Mouse (Mus musculus): ENCODE data around the gene Slc17a5.

The Slc17a5 gene

DNA sequence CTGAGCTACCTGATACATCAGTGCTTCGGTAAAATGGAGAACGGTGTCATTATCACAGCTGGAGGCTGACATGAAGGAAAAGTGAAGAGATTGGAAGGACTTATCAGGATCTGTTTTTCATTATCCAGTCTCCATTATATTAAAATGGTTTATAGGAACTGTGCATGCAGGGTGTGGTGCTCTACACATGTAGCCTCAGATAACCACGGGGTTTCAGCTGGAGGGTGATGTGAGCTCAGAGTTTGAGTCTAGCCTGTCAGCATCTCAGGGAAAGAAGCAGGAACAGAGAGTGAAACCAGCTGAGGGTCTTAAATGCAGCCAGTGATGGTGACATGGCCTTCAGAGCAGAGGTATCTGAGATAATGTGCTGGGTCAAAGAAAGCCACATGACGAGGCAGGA is 28.4 kb downstream of the Slc17a5 start:
- no peak for DNase-seq (ENCODE audit: extremely low spot score, low spot score)

DNA sequence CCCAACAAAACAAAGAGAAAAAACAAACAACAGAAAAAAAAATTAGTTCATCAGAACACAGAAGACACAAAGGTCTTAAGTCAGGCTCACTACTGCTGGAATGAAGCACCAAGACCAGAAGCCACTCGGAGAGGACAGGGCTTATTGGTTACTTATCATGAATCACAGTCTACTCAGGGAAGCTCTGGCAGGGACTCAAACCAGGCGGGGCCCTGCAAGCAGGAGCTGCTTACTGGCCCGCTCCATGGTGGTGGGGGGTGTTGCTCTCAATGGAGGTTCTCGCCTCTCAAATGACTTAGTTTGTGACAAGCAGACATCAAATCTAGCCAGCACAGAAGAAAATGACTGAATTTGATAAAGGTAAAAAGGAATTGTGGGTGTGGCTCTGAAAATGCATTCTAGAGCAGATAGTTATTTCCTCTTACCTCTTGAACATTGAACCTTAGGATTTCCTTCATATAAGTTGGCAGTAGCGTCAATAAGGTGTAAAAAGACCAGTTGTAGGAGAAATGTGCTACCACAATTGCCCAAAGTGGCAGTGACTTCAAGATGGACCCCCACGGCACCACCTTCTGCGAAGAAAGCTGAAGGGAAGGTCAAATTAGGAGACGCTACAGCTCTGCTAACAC is 29.1 kb downstream of the Slc17a5 start:
- no peak for DNase-seq (ENCODE audit: extremely low spot score, low spot score)

DNA sequence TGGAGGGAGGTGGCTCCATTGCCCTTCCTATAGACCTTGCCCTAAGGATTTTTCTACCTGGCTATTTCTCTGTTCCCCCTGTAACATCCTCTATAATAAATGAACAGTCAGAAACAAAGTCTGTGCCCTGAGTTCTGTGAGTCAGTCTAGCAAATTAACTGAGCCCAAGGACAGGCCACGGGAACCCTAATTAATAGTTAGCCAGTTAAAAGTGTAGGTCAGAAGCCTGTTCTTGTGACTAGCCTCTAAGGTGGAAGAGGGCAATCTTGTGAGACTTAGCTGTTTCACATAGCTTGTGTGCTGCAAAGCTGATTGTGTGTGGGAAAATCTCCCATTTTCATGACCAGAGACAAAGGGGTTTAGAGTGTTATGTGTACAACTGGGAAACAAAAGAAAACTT is 30.8 kb downstream of the Slc17a5 start:
- DNase-seq (ENCODE audit: extremely low spot score, low spot score): no peak

DNA sequence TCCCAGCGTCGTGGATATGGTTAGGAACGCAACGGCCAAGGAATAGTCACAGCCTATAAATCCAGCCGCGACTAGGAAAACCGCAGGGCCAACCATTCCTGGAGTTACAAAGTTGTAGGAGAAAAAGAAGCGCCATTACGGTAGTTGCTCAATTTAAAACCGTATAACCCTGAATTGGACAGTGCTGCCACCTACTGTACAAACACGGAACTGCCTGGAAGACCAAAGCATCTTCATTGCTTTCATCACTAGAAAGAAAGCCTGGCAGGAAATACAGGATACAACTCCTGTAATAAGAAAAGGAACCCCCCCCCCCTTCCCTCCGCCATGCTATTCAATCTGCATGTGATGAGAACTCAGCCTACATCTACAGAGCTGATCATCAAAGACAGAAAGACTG is 34.9 kb downstream of the Slc17a5 start:
- DNase-seq (ENCODE audit: extremely low spot score, low spot score): peak; percentile 82

DNA sequence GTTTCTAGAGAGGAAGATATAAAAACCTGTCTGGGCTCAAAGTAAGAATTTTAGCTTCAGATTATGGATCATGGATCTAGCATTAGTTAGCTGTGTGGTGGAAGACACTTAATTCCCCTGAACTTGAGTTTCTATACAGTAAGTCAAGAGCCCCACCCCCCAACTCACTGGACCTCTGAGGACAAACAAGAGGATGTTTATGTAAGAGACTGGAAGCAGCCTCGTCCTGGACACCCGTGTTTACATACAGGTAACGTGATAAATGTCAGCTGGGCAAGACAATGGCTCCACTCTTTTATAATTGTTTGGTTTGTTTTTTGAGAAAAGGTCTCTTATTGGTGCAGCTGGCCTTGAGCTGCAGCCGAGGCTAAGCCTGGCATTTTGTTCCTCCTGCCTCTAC is 36.1 kb downstream of the Slc17a5 start:
- DNase-seq (ENCODE audit: extremely low spot score, low spot score): no peak

DNA sequence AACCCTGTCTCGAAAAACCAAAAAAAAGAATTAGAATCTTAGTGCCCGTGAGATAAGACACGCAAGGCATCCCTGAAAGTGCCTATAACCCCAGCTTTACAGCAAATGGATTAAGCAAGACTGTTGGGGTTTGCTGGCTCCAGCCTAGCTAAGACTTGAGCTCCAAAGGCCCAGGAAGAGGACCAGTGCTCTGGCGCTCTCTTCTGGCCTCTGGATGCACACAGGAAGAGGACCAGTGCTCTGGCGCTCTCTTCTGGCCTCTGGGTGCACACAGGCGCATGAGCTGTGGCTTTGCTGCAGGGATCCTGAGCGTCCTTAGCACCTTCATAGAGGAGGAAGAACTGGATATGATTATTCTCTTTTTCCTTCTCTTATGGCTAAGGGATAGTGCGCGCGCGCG is 40.1 kb downstream of the Slc17a5 start:
- no peak for DNase-seq (ENCODE audit: extremely low spot score, low spot score)

DNA sequence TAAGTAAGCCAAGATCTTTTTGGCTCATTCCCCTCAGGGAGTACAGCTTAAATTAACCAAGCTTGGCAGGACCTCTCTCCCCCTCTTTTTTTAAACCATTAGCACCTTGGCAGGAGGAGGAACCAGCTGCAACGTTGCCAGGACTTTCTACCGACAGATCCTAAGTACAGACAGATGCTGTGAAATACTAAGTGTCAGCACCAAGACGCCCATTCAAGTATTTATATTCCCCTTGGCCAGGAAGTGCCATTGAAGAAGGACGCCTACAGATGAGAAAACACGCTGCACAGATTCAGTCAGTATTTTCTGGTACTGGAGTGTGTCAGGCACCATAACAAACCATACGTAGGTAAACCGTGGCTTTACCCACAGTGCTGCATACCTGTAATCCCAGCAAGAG is 40.9 kb downstream of the Slc17a5 start:
- no peak for DNase-seq (ENCODE audit: extremely low spot score, low spot score)

DNA sequence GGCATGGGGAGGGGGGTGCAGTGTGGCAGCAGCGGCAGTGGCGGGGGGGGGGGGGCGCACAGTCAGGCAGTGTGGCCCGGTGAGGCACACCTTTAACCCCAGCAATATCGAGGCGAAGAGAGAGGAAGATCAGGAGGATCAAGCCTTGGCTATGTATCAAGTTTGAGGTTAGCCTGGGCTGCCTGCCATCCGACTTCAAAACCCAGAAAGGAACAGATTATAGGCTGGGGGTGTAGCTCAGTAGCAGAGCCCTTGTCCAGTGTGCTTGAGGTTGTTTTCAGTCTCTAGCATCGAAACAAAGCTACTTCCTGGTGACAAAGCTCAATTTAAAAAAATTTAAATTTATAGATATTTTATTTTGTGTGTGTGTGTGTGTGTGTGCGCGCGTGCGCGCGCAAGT is 46.1 kb downstream of the Slc17a5 start:
- DNase-seq (ENCODE audit: extremely low spot score, low spot score): no peak

DNA sequence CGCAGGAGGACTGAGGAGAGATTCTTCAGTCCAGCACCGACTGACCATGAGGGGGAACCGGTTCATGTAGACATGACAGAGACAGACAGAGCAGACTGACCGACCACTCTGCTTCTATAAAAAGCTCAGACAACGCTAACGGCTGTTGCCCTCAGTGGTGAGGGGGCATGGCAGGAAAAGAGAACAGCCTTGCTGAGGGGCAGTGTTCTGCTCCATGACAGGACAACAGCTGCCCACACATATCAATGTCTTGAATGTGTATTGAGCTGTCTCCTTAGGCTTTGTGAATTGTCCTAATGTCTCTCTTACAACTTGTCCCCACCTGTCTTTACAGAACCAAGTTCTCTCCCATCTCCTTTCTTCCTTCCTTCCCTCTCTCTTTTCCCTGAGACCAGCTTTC is 49.4 kb downstream of the Slc17a5 start:
- DNase-seq (ENCODE audit: extremely low spot score, low spot score): no peak

DNA sequence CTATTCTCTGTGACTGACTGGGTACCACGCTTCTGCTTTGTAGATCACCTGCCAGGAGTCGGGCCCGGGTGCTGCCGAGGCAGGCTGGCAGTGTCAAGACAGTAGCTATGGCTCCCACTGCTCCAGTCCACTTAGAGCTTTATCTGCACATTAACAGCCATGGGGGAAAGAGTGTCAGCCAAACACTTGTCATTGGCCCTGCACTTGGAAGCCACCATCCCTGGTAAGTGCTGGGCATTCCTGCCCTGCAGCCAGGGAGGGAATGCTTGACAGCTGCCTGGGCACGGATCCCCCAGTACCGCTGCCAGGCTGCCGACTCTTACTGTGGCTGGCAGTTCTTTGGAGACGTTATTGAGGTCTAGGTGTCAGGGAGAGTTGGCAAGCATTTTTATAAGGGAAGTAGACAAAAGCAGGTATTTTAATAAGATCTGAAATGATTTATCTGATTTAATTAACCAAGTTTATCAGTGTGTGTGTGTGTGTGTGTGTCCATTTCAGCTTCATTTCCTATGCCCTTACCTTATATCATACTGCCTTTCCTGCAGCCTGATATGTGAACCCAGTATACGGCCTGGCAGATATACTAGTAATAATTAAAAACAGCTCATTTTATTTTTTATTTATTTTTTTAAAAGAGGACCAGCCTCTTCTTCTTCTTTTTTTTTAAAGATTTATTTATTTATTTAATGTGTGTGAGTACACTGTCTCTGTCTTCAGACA is 50.5 kb downstream of the Slc17a5 start:
- DNase-seq (ENCODE audit: extremely low spot score, low spot score): no peak

DNA sequence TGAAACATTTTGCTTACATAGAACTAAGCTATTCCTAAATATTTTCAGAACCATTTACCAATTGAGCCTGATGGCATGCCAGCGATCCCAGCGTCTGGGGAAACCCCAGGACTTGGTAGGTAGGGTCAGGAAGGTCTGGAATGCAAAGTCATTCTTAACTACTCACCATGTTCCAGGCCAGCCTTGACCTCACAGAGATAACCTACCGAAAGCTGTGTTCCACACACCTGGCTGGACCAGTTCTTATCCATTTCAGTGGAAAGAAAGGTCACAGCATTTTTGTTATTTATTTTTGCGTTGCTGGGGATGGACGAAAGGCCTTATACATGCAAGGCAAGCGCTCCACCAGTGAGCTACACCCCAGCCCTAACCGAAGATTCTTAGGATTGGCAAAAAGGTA is 53.2 kb downstream of the Slc17a5 start:
- no peak for DNase-seq (ENCODE audit: extremely low spot score, low spot score)

DNA sequence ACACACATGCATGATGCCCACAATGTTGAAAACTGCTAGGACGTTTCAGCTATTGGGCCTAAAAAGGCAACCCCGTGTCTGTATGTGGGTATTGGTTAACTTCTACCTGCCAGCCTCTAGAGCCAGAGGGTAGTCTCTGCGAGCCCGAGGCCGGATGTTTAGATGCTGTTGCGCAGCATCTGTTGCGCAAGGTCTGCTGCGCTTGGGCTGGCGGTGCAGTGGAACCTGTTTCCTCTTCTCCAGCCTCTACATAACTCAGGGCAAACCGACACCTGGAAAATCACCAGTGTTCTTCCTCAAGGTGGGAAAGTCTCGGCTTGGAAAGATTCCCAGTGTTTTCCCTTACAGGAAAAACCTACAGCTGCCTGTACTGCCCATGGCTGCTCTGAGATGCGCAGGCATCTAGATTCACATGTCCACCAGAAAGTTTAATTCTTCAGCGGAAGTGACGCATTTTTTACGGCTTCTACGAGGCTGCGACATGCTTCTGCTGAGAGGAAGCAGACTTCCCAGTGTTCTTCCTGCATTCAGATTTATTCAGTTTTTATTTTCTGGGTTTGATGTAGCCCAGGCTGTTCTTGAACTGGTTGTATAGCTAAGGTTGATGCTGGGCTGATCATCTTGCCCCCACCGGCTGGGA is 54.4 kb downstream of the Slc17a5 start:
- DNase-seq (ENCODE audit: extremely low spot score, low spot score): no peak

DNA sequence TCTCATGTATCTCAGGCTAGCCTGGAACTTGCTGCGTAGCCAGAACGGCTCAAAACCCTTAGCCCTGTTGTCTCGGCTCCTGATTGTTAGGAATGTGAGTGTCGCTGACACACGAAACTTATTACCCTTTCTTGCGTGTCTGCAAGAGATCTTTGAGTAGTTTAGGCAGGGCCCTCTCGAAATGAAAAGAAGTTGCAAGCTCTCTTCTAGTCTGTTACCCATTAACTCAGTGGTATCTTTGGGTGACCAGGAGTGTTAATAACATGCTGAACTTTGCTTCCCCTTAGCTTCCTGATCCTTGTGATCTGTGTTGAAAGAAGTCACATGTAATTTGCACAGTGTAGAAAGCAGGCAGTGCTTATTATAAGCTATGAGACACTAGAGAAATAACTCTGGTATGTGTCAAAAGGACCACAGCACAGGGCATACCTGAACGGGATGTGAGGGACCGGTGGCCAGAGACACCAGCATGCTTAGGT is 55.5 kb downstream of the Slc17a5 start:
- no peak for DNase-seq (ENCODE audit: extremely low spot score, low spot score)

DNA sequence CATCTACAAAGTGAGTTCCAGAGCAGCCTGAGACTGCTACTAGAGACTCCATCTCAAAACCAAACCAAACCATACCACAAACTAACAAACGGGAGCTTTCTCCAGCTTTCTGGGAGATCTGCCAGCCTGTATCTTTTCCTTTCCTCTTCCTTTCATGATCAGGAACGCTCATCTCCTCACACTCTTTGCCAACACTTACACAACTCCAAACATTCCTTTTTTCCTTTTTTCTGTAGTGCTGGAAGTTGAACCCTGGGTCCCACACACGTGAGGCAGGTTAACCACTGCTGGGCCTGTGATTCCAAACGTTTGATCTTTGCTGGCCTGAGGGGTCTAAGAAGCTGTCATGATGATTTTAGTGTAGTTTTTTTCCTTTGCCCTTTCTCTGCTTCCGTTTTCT is 56.0 kb downstream of the Slc17a5 start:
- DNase-seq (ENCODE audit: extremely low spot score, low spot score): no peak

DNA sequence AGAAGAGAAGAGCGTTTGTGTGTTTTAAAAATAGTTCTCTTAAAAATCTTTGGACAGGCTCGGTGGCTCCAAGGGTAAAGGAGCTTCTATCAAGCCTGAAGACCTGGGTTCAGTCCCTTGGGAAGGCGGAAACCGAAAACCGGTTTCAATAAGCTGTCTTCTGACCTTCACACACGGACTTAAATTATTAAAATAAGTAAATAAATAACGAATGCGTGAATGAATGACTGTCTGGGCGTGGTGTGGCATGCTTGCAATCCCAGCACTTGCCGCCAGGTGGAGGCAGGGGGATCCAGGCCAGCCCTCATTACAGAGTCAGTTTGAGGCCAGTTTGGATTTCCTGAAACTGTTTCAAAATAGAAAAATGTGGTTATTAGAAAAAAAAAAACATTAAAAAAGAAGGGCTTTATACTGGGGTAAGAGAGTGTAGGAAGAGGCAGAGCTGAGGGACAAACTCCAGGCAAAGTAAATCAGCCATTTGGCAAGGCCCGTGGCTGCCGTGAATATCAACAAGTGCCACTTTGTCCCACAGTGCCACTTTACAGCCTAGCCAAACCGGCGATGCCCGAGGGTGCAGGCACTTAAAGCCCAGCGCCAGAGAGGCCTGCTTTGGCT is 60.0 kb downstream of the Slc17a5 start:
- peak; percentile 87 for DNase-seq (ENCODE audit: extremely low spot score, low spot score)

DNA sequence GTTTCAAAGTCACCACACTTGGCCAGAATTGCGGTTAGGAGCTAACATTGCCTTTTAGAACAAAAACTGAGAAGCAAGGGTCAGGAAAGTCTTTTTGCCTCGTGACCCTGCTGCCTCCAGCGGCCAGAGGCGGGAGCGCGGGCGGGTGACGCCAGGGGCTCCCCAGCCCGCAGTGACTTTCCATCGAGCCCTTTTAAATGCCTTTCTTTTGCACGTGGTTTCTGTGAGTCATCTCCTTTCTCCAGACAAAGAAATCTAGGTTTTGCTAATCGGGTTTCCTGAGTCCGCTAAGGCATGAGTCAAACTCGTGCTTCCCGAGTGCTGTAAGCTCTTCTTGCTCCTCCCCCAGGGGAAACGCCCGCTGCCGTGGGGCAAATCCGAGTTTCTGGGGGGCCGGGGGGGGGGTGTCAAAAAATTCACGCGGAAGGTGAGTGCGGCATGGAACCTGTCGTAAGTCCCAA is 60.5 kb downstream of the Slc17a5 start:
- DNase-seq (ENCODE audit: extremely low spot score, low spot score): peak; percentile 85

DNA sequence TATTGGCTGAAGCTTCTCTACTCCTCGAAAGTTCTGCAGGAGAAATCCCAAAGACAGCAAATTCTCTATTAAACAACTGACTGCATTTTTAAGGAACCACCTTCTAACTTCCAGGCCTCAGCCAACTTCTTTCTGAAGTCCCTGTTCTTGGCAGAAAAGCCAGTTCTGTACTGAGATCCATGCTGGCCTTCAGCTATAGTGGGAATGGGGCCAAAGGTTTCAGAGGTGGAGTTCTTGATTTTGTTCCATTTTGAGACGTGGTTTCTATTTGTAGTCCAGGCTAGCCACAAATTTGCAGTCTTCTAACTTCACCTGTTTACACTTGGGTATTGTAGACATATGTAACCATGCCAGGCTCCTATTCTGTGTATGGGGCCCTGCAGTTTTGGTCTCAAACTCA is 61.6 kb downstream of the Slc17a5 start:
- DNase-seq (ENCODE audit: extremely low spot score, low spot score): no peak

DNA sequence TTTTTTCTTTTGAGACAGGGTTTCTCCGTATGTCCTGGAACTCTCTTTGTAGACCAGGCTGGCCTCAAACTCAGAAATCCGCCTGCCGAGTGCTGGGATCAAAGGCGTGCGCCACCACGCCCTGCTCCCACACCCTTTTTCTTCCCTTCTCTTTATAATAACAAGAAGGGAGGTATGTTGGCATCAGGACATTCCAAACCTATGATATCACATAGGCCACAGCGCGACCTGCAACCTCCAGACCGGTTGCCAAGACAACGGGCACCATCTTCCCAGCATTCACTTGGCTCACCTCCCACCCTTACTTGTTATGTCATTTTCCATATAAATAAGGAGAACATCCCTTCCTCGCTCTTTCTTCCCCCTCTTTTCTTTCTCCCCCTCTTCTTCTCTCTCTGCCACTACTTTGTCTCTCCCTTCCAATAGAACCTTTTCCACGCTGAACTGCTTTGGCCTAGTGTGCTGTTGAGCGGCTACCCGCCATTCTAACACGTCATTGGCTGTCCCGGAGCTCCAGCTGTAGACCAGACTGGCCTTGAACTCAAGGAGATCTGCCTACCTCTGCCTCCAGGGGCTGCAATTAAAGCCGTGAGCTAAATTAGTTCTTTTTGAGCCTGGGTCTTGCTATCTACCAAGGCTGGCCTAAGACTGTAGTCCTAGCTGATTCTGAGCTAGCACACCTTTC is 62.2 kb downstream of the Slc17a5 start:
- DNase-seq (ENCODE audit: extremely low spot score, low spot score): no peak

DNA sequence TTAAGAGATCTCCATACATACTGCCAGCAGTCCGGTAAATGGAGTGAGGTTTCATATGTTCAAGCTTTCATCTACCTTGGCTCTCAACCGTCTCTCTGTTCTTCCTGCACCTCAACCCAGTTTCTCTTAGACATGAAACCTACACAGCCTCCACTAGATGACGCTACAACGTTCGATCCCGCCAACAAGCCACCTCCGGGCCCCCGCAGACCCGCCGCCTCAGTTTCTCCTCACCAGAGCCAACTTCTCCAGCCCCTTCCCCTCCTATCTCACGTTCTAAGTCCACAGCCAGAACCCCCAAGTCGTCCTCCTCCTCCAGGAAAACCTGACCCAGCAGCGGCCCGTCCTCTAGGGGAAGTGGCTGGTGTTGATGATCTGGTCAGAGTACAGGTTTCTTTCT is 66.2 kb downstream of the Slc17a5 start:
- DNase-seq (ENCODE audit: extremely low spot score, low spot score): peak; percentile 53

DNA sequence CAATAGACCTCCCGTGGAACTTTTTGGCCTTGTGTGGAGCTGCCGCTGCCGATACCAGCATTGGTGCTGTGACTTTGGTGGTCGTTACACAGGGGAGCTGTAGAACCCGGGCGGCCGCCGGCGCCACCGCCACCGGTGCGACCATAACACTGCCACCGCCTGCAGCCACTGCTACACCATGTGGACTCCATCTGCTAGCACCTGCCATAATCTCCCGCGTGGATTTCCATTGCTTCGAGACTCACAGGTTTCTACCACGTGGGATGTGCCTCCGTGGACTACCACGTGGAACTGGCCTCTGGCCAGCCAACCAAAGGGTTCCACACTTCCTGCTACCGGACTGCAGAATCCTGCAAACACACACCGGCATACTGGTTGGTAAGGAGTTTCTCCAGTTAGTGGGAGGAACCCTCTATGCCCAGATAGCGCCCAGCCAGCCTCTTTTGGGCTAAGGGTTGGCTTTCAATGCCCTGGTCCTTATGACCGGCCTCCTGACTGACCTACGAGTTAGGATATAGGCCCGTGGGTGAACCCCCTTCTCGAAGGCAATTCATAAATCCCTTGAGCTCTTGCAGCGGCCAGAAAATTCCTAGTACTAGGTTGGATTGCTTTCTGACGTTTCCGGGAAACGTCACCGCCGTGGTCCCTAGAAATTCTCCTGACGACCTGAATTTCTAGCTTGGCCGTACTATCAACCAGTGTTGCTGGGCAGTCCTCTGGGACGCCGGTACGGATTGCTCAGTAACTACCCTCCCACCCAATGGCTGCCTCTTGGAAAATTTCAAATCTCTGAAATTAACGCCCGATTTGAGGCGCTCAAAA is 66.8 kb downstream of the Slc17a5 start:
- peak; percentile 88 for DNase-seq (ENCODE audit: extremely low spot score, low spot score)
